Mouse (Mus musculus): ENCODE measurements around the gene Itga8.

The Itga8 gene

GRCm38 (mm10) chr2:12294060-12294459 is 7.7 kb downstream of the Itga8 start:
- peak; percentile 32 for ATAC-seq (ENCODE audit: low TSS enrichment)

GRCm38 (mm10) chr2:12293458-12293857 is 8.3 kb downstream of the Itga8 start:
- no peak for ATAC-seq (ENCODE audit: low TSS enrichment)

GRCm38 (mm10) chr2:12292023-12292820 is 9.5 kb downstream of the Itga8 start:
- peak; percentile 74 for ATAC-seq (ENCODE audit: low TSS enrichment)

- ATAC-seq (ENCODE audit: low TSS enrichment): peak; percentile 14
These were observed 11.5 kb downstream of the Itga8 start for GRCm38 (mm10) chr2:12290235-12290634.

- ATAC-seq (ENCODE audit: low TSS enrichment): peak; percentile 36
These were observed 13.9 kb downstream of the Itga8 start for GRCm38 (mm10) chr2:12287831-12288230.

GRCm38 (mm10) chr2:12280664-12281063 is 21.1 kb downstream of the Itga8 start:
- ATAC-seq (ENCODE audit: low TSS enrichment): no peak

- ATAC-seq (ENCODE audit: low TSS enrichment): no peak
These were observed 22.6 kb downstream of the Itga8 start for GRCm38 (mm10) chr2:12279070-12279612.

- no peak for ATAC-seq (ENCODE audit: low TSS enrichment)
These were observed 44.9 kb downstream of the Itga8 start for GRCm38 (mm10) chr2:12256635-12257317.

- ATAC-seq (ENCODE audit: low TSS enrichment): no peak
These were observed 45.8 kb downstream of the Itga8 start for GRCm38 (mm10) chr2:12255901-12256300.

GRCm38 (mm10) chr2:12235345-12235744 is 66.4 kb downstream of the Itga8 start:
- no peak for ATAC-seq (ENCODE audit: low TSS enrichment)

- ATAC-seq (ENCODE audit: low TSS enrichment): no peak
These were observed 72.0 kb downstream of the Itga8 start for GRCm38 (mm10) chr2:12229721-12230120.

- ATAC-seq (ENCODE audit: low TSS enrichment): no peak
These were observed 73.4 kb downstream of the Itga8 start for GRCm38 (mm10) chr2:12228335-12228734.

GRCm38 (mm10) chr2:12227243-12227642 is 74.5 kb downstream of the Itga8 start:
- no peak for ATAC-seq (ENCODE audit: low TSS enrichment)

- ATAC-seq (ENCODE audit: low TSS enrichment): peak; percentile 47; the same call in 1 of the 2 replicates
These were observed 75.4 kb downstream of the Itga8 start for GRCm38 (mm10) chr2:12226367-12226766.

- ATAC-seq (ENCODE audit: low TSS enrichment): no peak
These were observed 80.1 kb downstream of the Itga8 start for GRCm38 (mm10) chr2:12221671-12222070.

- ATAC-seq (ENCODE audit: low TSS enrichment): no peak
These were observed 88.3 kb downstream of the Itga8 start for GRCm38 (mm10) chr2:12213464-12213790.

GRCm38 (mm10) chr2:12212662-12213463 is 88.9 kb downstream of the Itga8 start:
- ATAC-seq (ENCODE audit: low TSS enrichment): no peak

GRCm38 (mm10) chr2:12208142-12208541 is 93.6 kb downstream of the Itga8 start:
- ATAC-seq (ENCODE audit: low TSS enrichment): no peak

- no peak for ATAC-seq (ENCODE audit: low TSS enrichment)
These were observed 95.4 kb downstream of the Itga8 start for GRCm38 (mm10) chr2:12206353-12206752.

GRCm38 (mm10) chr2:12205875-12206274 is 95.8 kb downstream of the Itga8 start:
- ATAC-seq (ENCODE audit: low TSS enrichment): no peak

- ATAC-seq (ENCODE audit: low TSS enrichment): no peak
These were observed 98.5 kb downstream of the Itga8 start for GRCm38 (mm10) chr2:12203231-12203630.

- ATAC-seq (ENCODE audit: low TSS enrichment): no peak
These were observed 103.0 kb downstream of the Itga8 start for GRCm38 (mm10) chr2:12198699-12199098.
